Mouse (Mus musculus): Measurements from ENCODE around the gene Tmem151b.

DNA sequence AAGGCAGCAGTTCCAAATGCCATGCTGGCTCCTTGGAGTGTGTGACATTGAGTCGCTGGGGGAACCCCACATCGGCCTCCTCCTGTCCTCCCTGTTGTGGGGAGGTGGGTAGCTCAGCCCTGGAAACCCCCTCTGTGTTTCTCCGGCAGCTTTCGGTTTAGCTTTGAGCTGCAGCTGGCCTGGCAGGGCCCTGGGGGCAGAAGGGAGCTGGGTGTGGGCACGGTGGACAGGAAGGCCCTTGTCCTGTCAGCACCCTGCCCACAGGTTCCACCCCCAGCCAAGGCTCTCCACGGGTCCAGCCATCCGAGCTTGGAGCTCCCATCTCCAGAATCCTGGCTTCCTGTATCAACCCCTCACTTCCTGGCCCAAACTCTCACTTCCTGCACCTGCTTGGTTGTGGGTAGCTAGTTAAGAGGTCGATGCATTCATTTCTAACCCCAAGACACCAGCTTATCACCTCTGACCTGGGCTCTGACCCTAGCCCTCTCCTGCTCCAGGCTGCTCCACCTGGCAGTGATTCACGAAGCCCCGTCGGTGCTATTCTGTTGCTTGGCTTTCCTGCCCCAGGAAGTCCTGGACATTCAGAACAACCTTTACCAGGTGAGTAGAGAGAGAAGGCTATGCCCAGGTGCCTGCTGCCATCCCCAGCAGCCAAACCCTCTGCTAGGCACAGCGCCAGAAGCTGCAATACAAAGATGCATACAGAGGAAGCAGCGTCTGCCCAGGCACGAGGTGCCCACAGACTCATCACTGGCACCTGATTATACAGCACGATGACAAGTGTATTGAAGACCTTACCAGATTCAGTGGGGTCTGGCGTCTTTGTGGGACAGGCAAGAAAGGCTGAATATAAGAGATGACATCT is 8.8 kb upstream of the Tmem151b start:
- no peak for TF ChIP-seq CTCF (conservative IDR thresholded peaks at IDR 0.05; ENCODE audit: low read length)
- no peak for TF ChIP-seq NANOG (IDR thresholded peaks at IDR 0.05; ENCODE audit: borderline replicate concordance, low read length)
- no peak for TF ChIP-seq POU5F1 (IDR thresholded peaks at IDR 0.05; ENCODE audit: borderline replicate concordance, low read length)
